Mouse (Mus musculus) testis, adult 2 months (tissue): Measurements from ENCODE around the gene Rpl9-ps6.

Source experiments
- CTCF ChIP-seq: fragments of 200-500 bp; IDR thresholded peaks from 2 replicates; pipeline ENCODE4 v1.5.1; 2012; ENCODE audit warnings: low read depth, mild to moderate bottlenecking, inconsistent platforms, low read length, moderate library complexity; ENCODE audit not compliant: control insufficient read depth, insufficient read depth, insufficient replicate concordance
- POLR2A ChIP-seq: fragments of 200-500 bp; IDR thresholded peaks from 2 replicates; pipeline ENCODE4 v1.6.1; 2012; ENCODE audit warnings: low read depth, mild to moderate bottlenecking, inconsistent platforms, low read length, moderate library complexity; ENCODE audit not compliant: control insufficient read depth

- TF ChIP-seq CTCF: no peak
- no peak for TF ChIP-seq POLR2A
These were observed 947 bp upstream of the Rpl9-ps6 start for GRCm38 (mm10) chr19:32467325-32467724.
